Mouse (Mus musculus) liver, embryonic 12.5 days (tissue): ENCODE data around the gene Hesx1. TPM values are rescaled to one million over a fixed set of nuclear protein-coding genes. Genes with fewer than 3 reads are reported as not detected.

ENCODE experiments used
- ATAC-seq: fragments of 200-750 bp; cut with Nextera tagmentation; 2 replicates; pipeline ENCODE4 v1.8.0; 2017; ENCODE audit warnings: moderate number of reproducible peaks, mild to moderate bottlenecking, moderate library complexity
- H3K27ac ChIP-seq: fragments of 300-500 bp; sonication (generic); 2 replicates; pipeline ENCODE4 v1.5.1; 2016; ENCODE audit warnings: mild to moderate bottlenecking
- H3K27me3 ChIP-seq: fragments of 300-500 bp; sonication (generic); replicated peaks from 2 replicates; pipeline ENCODE4 v1.6.1; 2016; ENCODE audit warnings: mild to moderate bottlenecking, moderate library complexity
- H3K36me3 ChIP-seq: fragments of 300-500 bp; sonication (generic); 2 replicates; pipeline ENCODE4 v1.6.1; 2016; ENCODE audit warnings: mild to moderate bottlenecking, moderate library complexity
- H3K4me1 ChIP-seq: fragments of 300-500 bp; sonication (generic); 2 replicates; pipeline ENCODE4 v1.6.1; 2016
- H3K4me2 ChIP-seq: fragments of 300-500 bp; sonication (generic); 2 replicates; pipeline ENCODE4 v1.6.1; 2016; ENCODE audit warnings: mild to moderate bottlenecking, moderate library complexity
- H3K4me3 ChIP-seq: fragments of 300-500 bp; sonication (generic); 2 replicates; pipeline ENCODE4 v1.5.1; 2016; ENCODE audit warnings: mild to moderate bottlenecking, moderate library complexity
- H3K9ac ChIP-seq: fragments of 300-500 bp; sonication (generic); 2 replicates; pipeline ENCODE4 v1.6.1; 2016; ENCODE audit warnings: mild to moderate bottlenecking, moderate library complexity
- H3K9me3 ChIP-seq: fragments of 300-500 bp; sonication (generic); replicated peaks from 2 replicates; pipeline ENCODE4 v1.6.1; 2016; ENCODE audit warnings: mild to moderate bottlenecking, moderate library complexity
- WGBS: fragments of 180-500 bp; shearing (Covaris S2); methylation state at CpG from one replicate; pipeline ENCODE4 v1.1.7; 2016; ENCODE audit not compliant: insufficient replicate concordance; 5-methylcytosine and 5-hydroxymethylcytosine counted together
- polyA plus RNA-seq: library from polyadenylated mRNA; unstranded; fragments of >200 nt; fragmentation: Nextera tagmentation; extraction: Ambion mirVana; gene quantifications from 2 replicates; pipeline ENCODE4 v1.2.1, GENCODE M21; 2016

The Hesx1 gene
- polyA plus RNA-seq, 1 experiment from 2014 or later: 16.8 TPM

DNA sequence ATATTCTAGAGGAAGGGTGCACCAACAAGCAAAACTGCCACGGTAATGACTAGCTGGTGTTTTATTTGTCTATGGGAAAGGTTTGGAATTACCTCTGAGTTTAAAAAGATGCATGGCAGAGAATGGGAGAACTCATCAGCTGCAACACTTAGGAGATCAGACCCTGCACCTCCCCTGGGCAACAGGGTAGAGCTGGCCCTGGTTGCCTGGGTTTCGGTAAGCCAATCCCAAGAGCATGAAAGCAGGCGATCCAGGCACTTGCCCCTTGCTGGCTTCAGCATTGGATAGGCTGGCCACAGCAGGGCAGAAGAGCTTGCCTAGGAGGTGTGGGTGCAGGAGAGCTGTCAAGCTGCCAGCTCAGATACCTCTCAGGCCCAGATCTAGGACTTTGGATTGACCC, 14.4 kb upstream of the Hesx1 start:
- no peak for ATAC-seq
- Histone ChIP-seq H3K9me3 (no peaks in the 10 kb centered on the region), H3K9ac (no peak overlapping the region), H3K27me3 (peaks cover 4% of the 10 kb centered on the region; the same call in 1 of the 2 replicates), H3K36me3 (no peaks in the 10 kb centered on the region), H3K27ac (no peak overlapping the region), H3K4me1 (peaks cover 4% of the 10 kb centered on the region; the same call in 1 of the 2 replicates), H3K4me3 (no peak overlapping the region), H3K4me2 (no peak overlapping the region)
- 77% methylated on average over 3 of the region's 3 CpGs for WGBS

GRCm38 (mm10) chr14:26981021-26981420, 13.2 kb upstream of the Hesx1 start:
- Histone ChIP-seq H3K27ac (no peak overlapping the region), H3K4me2 (no peak overlapping the region), H3K9me3 (no peaks in the 10 kb centered on the region), H3K36me3 (no peaks in the 10 kb centered on the region), H3K4me3 (no peak overlapping the region), H3K27me3 (0 out of 2 replicates have a peak, but pooled peaks cover 4% of the 10 kb centered on the region), H3K9ac (no peak overlapping the region), H3K4me1 (peaks cover 4% of the 10 kb centered on the region; the same call in 1 of the 2 replicates)
- WGBS: 82% methylated on average over 8 of the region's 8 CpGs
- ATAC-seq: no peak

DNA sequence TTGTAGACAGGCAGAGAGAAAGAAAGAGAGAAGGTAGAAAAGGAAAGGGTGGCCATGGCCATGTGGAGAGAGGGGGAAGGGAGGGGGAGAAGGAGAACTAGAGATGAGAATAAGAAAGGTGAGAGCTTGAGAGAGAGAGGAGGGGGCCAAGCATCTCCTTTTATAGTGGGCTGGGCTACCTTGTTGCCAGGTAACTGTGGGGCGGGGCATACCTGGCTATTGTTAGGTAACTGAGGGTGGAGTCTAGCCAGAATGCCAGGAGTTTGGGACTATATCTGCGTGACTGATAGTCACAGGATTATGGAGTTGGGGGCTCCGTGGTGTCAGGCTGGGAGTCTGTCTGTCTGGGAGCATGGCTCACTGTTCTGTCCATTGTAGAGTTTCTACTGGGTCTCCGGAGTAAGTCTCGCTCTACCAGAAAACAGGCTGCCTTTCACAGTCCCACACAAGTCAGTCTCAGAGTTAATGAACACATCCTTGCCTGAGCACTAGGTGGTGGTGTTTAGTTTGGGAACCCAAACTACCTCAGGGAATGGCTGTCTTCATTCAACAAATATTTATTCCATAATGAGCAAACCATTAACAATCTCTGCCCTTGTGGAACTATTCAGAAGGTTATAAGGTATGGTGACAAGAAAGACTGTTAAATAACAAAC, 12.6 kb upstream of the Hesx1 start:
- Histone ChIP-seq H3K4me3 (no peak overlapping the region), H3K4me1 (peaks cover 4% of the 10 kb centered on the region; the same call in 1 of the 2 replicates), H3K27me3 (0 out of 2 replicates have a peak, but pooled peaks cover 4% of the 10 kb centered on the region), H3K9ac (no peak overlapping the region), H3K27ac (no peak overlapping the region), H3K9me3 (no peaks in the 10 kb centered on the region), H3K36me3 (no peaks in the 10 kb centered on the region), H3K4me2 (no peak overlapping the region)
- 46% methylated on average over 5 of the region's 5 CpGs for WGBS
- no peak for ATAC-seq

GRCm38 (mm10) chr14:26982150-26982530, 12.1 kb upstream of the Hesx1 start:
- 61% methylated on average over 5 of the region's 5 CpGs for WGBS
- no peaks in the 10 kb centered on the region for H3K36me3 ChIP-seq
- ATAC-seq: no peak
- H3K4me3 ChIP-seq: no peak overlapping the region
- H3K27ac ChIP-seq: no peak overlapping the region
- H3K9me3 ChIP-seq: no peaks in the 10 kb centered on the region
- H3K4me2 ChIP-seq: no peak overlapping the region
- no peak overlapping the region for H3K9ac ChIP-seq
- 0 out of 2 replicates have a peak, but pooled peaks cover 4% of the 10 kb centered on the region for H3K27me3 ChIP-seq
- H3K4me1 ChIP-seq: no peaks in the 10 kb centered on the region; the same call in 1 of the 2 replicates

- no peak for ATAC-seq
- no peak overlapping the region for H3K4me2 ChIP-seq
Observed at GRCm38 (mm10) chr14:26988694-26989093, 5.5 kb upstream of the Hesx1 start.

DNA sequence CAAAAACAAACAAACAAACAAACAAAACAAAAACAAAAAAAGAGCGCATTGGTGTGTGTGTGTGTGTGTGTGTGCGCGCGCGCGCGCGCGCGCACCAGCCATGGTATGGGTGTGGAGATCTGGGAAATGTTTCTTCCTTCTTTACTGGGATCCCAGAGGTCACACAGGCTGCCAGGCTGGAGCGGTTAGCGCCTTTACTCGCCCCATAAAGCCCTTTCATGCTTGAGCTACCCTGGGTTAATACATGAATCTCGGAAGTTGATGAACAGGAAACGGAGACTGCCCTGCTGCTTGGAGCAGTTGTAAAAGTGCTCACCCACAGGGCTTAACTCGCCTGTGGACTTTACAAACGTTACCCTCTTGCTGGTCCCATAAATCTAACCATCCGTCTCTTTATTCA, 2.6 kb upstream of the Hesx1 start:
- Histone ChIP-seq H3K4me3 (no peak overlapping the region), H3K27me3 (no peaks in the 10 kb centered on the region), H3K4me1 (peaks cover 15% of the 10 kb centered on the region), H3K27ac (no peak overlapping the region), H3K9ac (no peak overlapping the region), H3K9me3 (no peaks in the 10 kb centered on the region), H3K4me2 (no peak overlapping the region), H3K36me3 (no peaks in the 10 kb centered on the region)
- no peak for ATAC-seq
- WGBS: 77% methylated on average over 18 of the region's 18 CpGs

More at GRCm38 (mm10) chr14:26988694-26989093, 5.5 kb upstream of the Hesx1 start:
- H3K36me3 ChIP-seq: no peaks in the 10 kb centered on the region
- H3K27me3 ChIP-seq: 0 out of 2 replicates have a peak, but pooled peaks cover 4% of the 10 kb centered on the region
- no peak overlapping the region for H3K4me3 ChIP-seq
- H3K27ac ChIP-seq: no peak overlapping the region
- WGBS: 49% methylated on average over 2 of the region's 2 CpGs
- H3K4me1 ChIP-seq: peaks cover 6% of the 10 kb centered on the region
- no peak overlapping the region for H3K9ac ChIP-seq
- H3K9me3 ChIP-seq: no peaks in the 10 kb centered on the region

GRCm38 (mm10) chr14:26993427-26993826, 789 bp upstream of the Hesx1 start:
- Histone ChIP-seq H3K27ac (no peak overlapping the region), H3K9ac (no peak overlapping the region), H3K4me3 (no peak overlapping the region), H3K4me2 (no peak overlapping the region), H3K9me3 (no peaks in the 10 kb centered on the region), H3K36me3 (no peaks in the 10 kb centered on the region), H3K27me3 (no peaks in the 10 kb centered on the region), H3K4me1 (peaks cover 16% of the 10 kb centered on the region)
- WGBS: 37% methylated on average over 3 of the region's 3 CpGs
- no peak for ATAC-seq

GRCm38 (mm10) chr14:26996257-26996656, 2.0 kb downstream of the Hesx1 start:
- ATAC-seq: no peak
- Histone ChIP-seq H3K36me3 (no peaks in the 10 kb centered on the region), H3K27ac (no peak overlapping the region), H3K9me3 (no peaks in the 10 kb centered on the region), H3K4me1 (peaks cover 43% of the 10 kb centered on the region), H3K9ac (no peak overlapping the region), H3K4me2 (no peak overlapping the region), H3K4me3 (no peak overlapping the region), H3K27me3 (no peaks in the 10 kb centered on the region; the same call in 1 of the 2 replicates)

DNA sequence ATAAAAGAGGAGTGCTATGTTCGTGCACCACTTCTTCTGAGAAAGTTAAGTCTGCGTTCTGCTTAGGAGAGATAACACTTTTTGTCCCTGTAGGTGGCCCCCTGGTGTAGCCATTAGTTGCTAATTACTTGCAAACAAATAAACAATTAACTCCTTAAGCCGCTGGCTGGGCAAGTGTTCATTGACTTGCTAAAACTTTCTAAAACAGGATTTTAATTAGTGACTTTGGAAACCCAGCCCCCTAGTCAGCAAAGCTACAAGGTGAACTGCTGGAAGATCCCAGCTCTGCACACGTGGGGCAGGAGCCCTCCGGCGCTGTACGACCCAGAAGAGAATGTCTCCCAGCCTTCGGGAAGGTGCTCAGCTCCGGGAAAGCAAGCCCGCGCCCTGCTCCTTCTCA, 6.2 kb downstream of the Hesx1 start:
- Histone ChIP-seq H3K36me3 (no peaks in the 10 kb centered on the region), H3K4me2 (peak overlapping the region; percentile 69), H3K4me3 (peak overlapping the region; percentile 62), H3K27ac (peak overlapping the region; percentile 43; the same call in 1 of the 2 replicates), H3K9me3 (no peaks in the 10 kb centered on the region), H3K27me3 (no peaks in the 10 kb centered on the region; the same call in 1 of the 2 replicates), H3K9ac (peak overlapping the region; percentile 66), H3K4me1 (peaks cover 34% of the 10 kb centered on the region)
- 5% methylated on average over 11 of the region's 11 CpGs for WGBS
- ATAC-seq: peak; percentile 88

DNA sequence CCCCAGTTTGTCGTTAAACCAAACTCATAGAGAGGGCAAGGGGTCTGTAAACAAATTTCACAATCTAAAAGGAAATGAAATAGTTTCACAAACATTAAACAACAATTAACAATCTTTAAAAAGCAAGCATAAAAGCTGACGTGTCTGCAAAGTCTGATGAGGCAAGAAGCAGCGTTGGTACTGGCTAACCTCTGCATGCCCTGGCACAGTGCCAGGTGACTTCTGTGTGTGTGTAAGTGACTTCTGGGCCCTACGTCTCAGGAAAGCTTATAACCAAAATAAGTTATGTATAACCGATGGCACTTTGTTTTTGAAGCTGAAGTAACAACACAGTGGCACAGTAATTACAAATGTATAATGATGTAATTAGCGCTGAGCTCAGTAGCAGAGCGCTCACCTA, 10.7 kb downstream of the Hesx1 start:
- Histone ChIP-seq H3K9me3 (no peaks in the 10 kb centered on the region), H3K27me3 (no peaks in the 10 kb centered on the region; the same call in 1 of the 2 replicates), H3K4me3 (no peak overlapping the region), H3K4me2 (no peak overlapping the region), H3K36me3 (no peaks in the 10 kb centered on the region), H3K9ac (no peak overlapping the region), H3K27ac (no peak overlapping the region), H3K4me1 (peaks cover 33% of the 10 kb centered on the region)
- 77% methylated on average over 7 of the region's 7 CpGs for WGBS
- ATAC-seq: no peak

GRCm38 (mm10) chr14:27005937-27006336, 11.7 kb downstream of the Hesx1 start:
- no peaks in the 10 kb centered on the region for H3K36me3 ChIP-seq

DNA sequence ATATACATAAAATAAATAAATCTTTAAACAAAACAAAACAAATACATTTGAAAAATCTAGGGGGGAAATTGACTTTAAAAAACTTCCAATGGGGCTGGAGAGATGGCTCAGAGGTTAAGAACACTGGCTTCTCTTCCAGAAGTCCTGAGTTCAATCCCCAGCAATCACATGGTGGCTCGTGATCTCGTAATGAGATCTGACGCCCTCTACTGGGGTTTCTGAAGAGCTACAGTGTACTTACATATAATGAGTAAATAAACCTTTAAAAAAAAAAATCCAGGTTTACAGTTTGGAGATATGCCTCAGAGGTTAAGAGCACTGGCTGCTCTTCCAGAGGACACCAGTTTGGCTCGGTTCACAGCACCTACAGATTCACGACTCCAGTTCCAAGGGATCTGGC, 17.3 kb downstream of the Hesx1 start:
- Histone ChIP-seq H3K27me3 (no peaks in the 10 kb centered on the region), H3K9ac (no peak overlapping the region), H3K9me3 (no peaks in the 10 kb centered on the region), H3K27ac (no peak overlapping the region), H3K4me3 (no peak overlapping the region), H3K4me2 (no peak overlapping the region), H3K36me3 (no peaks in the 10 kb centered on the region), H3K4me1 (peaks cover 10% of the 10 kb centered on the region; the same call in 1 of the 2 replicates)
- ATAC-seq: no peak
- 68% methylated on average over 5 of the region's 5 CpGs for WGBS

More at GRCm38 (mm10) chr14:27005937-27006336, 11.7 kb downstream of the Hesx1 start:
- Histone ChIP-seq H3K27me3 (no peaks in the 10 kb centered on the region), H3K9me3 (no peaks in the 10 kb centered on the region), H3K9ac (no peak overlapping the region), H3K4me3 (no peak overlapping the region), H3K27ac (no peak overlapping the region), H3K4me1 (peaks cover 23% of the 10 kb centered on the region), H3K4me2 (no peak overlapping the region)
- 26% methylated on average over 6 of the region's 6 CpGs for WGBS
- no peak for ATAC-seq
